Mouse (Mus musculus) cerebellum, adult 8-10 months (tissue): ENCODE data around the gene Ugt1a8.
"Not testable (repeated sequence)": the region's sequence is repeated elsewhere in the genome, so short reads cannot be mapped to it uniquely, and the experiment has no call there.

ENCODE experiments used
- DNase-seq: peaks from one replicate; pipeline ENCODE4 v3.0.0; 2022

The Ugt1a8 gene

GRCm38 (mm10) chr1:88224029-88224776, 136.6 kb downstream of the Ugt1a8 start:
- DNase-seq = no peak

- DNase-seq = not testable (repeated sequence)
Measured at GRCm38 (mm10) chr1:88225301-88225700, 137.7 kb downstream of the Ugt1a8 start.

DNA sequence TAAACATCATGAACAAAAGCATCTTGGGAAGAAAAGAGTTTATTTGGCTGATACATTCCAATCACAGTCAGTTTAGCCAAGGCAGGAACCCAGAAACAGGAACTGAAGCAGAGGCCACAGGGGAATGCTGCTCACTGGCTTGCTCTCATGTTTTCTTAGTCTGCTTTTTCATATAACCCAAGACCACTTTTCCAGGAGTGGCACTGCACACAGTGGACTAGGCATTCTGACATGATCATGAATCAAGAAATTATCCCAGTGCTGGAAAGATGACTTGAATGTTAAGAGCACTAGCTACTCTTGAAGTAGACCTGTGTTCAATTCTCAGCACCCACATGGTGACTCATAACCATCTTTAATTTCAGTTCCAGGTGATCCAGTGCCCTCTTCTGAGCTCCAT, 138.1 kb downstream of the Ugt1a8 start:
- DNase-seq = no peak

DNA sequence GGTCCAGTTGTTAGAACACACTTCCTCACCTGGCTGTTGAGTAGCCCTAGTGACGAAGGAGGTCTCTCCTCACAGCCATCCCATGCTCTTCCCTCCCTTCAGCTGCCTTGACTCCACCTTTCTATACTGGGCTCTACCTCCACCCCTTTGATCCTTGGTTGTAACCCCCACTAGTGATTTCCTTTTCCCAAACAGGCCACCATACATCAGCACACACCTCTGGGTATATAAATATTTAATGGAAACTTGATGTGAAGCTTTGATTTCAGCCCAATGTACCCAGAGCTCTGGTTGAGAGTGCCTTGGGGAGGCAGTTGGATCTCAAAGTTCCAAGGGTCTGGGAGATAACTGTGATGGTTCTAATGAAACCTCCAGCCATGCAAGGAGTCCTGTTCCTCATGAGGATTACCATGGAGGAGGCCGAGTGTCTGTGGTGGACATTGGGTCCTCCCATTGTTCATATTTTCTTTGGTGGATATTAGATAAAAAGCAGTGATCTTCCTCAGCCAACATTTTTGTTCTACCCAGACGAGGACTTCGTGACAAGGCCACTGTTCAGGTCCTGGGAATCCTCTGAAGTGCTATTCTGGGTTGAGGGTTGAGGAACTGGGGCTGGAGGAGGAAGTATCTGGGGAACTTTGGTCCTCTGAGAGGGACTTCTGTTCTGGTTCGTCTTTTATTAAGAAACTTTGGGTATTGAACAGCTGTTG, 139.2 kb downstream of the Ugt1a8 start, which contains the start of gene Mroh2a:
Gene Mroh2a (plus strand): TSS at position 317 of the 710 bp plus-strand sequence.
- DNase-seq = no peak

DNA sequence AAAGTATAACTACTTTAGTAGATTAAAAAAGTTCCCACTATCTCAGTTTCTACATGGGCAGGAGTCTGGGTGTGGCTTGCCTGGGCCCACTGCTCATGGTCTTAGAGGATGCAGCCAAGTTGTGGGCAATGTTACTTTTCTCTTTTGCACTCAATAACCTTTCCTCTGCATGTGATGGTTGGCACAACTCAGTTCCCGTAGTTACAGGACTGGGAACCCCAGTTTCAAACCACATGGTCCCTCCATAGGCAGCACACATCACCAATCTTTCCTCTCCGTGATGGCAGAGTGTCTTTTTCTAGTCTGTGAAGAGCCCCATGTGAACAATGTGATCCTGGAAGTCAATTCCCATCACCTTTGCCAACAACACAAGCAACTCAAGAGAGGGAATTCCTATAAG, 139.9 kb downstream of the Ugt1a8 start:
- DNase-seq = no peak

GRCm38 (mm10) chr1:88228121-88228520, 140.5 kb downstream of the Ugt1a8 start:
- no peak for DNase-seq

- no peak for DNase-seq
Measured at GRCm38 (mm10) chr1:88229566-88229965, 142.0 kb downstream of the Ugt1a8 start.

GRCm38 (mm10) chr1:88229986-88230385, 142.4 kb downstream of the Ugt1a8 start:
- no peak for DNase-seq

- DNase-seq = no peak
Measured at GRCm38 (mm10) chr1:88230421-88230820, 142.8 kb downstream of the Ugt1a8 start.

DNA sequence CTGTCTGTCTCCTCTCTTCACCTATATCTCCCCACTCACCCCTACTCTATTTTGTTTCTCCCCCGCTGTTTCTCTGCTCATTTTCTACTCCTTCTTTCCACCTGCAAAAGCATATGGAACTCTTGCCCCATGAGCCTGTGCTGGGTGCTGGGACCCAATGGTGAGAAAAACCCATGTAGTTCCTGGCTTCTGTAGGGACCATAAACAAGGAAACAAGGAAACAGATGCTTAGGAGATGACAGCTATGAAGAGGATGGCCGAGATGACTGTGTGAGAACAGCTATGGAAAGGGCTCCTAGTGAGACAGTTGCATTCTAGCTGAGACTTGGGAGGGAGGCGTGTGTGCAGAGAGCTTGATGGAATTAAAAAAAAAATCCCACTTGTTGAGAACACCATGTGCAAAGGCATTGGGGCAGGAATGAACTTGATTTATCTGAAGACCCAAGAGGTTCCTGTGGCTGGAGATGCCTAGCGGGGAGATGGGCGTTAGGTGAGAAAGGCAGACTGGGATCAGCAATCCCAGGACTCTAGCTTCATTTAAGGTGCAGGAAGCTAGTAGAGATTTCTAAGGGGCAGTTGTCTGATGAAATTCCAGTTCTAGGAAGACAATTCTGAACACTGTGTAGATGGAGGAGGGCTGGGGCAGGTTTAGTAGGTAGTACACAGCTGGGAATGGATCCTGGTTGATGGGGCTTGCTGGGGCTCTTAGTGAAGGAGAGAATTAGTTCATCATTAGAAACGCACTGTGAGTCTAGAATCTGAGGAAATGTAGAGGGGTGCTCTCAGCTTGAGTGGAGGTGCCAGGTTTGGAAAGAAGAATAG, 143.6 kb downstream of the Ugt1a8 start:
- no peak for DNase-seq

GRCm38 (mm10) chr1:88231803-88232499, 144.3 kb downstream of the Ugt1a8 start:
- DNase-seq = no peak

- DNase-seq = no peak
Measured at GRCm38 (mm10) chr1:88232664-88233380, 145.2 kb downstream of the Ugt1a8 start.

- no peak for DNase-seq
Measured at GRCm38 (mm10) chr1:88233421-88234247, 146.0 kb downstream of the Ugt1a8 start.

DNA sequence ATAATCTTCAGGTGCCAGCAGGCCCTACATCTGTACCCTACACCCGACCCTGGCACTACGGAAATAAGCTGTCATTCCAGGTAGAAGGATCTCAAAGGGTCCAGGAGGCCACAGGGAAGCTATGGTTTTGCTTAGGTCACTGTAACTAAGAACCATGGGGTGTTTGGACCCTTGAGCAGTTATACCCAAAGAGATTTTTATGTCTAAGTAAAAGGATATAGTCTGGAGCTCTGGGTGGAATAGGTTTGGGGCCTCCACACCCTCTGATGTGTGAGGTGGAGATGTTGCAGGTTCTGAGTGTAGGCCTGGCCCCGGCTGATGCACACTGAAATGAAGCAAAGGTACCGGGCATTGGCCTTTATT, 146.6 kb downstream of the Ugt1a8 start:
- no peak for DNase-seq

- DNase-seq = no peak
Measured at GRCm38 (mm10) chr1:88234646-88235045, 147.0 kb downstream of the Ugt1a8 start.

GRCm38 (mm10) chr1:88235046-88235893, 147.7 kb downstream of the Ugt1a8 start:
- DNase-seq = no peak

- no peak for DNase-seq
Measured at GRCm38 (mm10) chr1:88235894-88236415, 148.3 kb downstream of the Ugt1a8 start.

DNA sequence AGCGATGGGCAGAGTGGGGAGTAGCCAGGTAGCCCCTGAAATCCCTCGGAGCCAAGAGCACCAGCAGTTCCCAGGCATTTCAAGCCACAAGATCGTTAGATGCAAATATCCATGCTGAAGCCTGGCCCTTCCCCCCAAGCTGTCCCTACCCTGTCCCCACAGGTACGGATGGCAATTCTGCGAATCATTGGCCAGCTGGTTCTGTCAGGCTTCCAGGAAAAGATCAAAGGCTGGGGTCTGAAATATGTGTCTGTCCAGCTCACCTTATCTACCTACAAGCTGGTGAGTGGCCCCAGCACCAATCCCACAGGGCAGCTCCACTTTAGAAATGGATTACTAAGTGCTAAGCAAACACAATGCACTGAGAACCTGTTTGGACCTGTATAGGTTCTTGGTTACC, 149.7 kb downstream of the Ugt1a8 start:
- no peak for DNase-seq

- no peak for DNase-seq
Measured at GRCm38 (mm10) chr1:88238771-88239170, 151.2 kb downstream of the Ugt1a8 start.

DNA sequence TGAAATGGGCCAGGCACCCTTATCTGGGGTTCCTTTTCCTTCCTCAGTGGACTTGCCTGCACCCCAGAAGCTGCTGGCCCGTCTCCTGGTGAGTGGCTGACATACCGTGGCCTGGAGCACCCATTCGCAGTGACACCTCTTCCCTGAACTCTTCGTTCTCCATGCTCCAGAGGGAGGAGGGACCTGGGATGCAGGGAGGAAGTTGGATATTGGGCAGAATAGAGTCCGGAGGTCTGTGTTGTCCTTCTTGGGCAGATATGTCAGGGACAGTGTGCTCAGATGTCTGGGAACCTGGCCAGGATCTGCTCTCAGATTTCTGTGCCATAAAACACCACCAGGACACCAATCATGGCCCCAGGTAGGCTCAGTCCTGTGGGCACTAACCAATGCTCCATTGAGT, 152.5 kb downstream of the Ugt1a8 start:
- DNase-seq = no peak
